Mouse (Mus musculus): ENCODE data around the gene Prkn. TPM values are rescaled to one million over a fixed set of nuclear protein-coding genes. Genes with fewer than 3 reads are reported as not detected.

Gene Prkn
- polyA plus RNA-seq, 1 experiment from 2014 or later: 2.1 TPM

GRCm38 (mm10) chr17:12029362-12029761 is 1189.2 kb downstream of the Prkn start:
- no peak overlapping the region for H3K27ac ChIP-seq

GRCm38 (mm10) chr17:12029921-12030461 is 1189.8 kb downstream of the Prkn start:
- peaks cover 28% of the 10 kb centered on the region for H3K4me1 ChIP-seq
- 0 out of 2 replicates have a peak overlapping the region, but pooled peaks have one; percentile 5 for H3K4me3 ChIP-seq
- peak overlapping the region; percentile 39 for H3K4me2 ChIP-seq (replicated peaks)
- H3K27me3 ChIP-seq: peaks cover 19% of the 10 kb centered on the region; the same call in 1 of the 2 replicates
- no peaks in the 10 kb centered on the region for H3K9me3 ChIP-seq
- no peak overlapping the region for H3K27ac ChIP-seq
- 5% methylated on average over 14 of the region's 14 CpGs for WGBS
- no peak overlapping the region for H3K9ac ChIP-seq
- H3K36me3 ChIP-seq: no peaks in the 10 kb centered on the region
- no peak; the same call in 1 of the 2 replicates for ATAC-seq (ENCODE audit: low FRiP score, low read depth)

More at GRCm38 (mm10) chr17:12029362-12029761, 1189.2 kb downstream of the Prkn start:
- Histone ChIP-seq H3K36me3 (no peaks in the 10 kb centered on the region), H3K27me3 (peaks cover 19% of the 10 kb centered on the region; the same call in 1 of the 2 replicates), H3K4me3 (no peak overlapping the region), H3K4me1 (peaks cover 28% of the 10 kb centered on the region), H3K9ac (no peak overlapping the region), H3K9me3 (no peaks in the 10 kb centered on the region), H3K4me2 (replicated peaks) (no peak overlapping the region)
- WGBS: 69% methylated on average over 5 of the region's 5 CpGs
- no peak for ATAC-seq (ENCODE audit: low FRiP score, low read depth)

GRCm38 (mm10) chr17:12030556-12031160 is 1190.5 kb downstream of the Prkn start:
- 0 out of 2 replicates have a peak overlapping the region, but pooled peaks have one; percentile 5 for H3K4me3 ChIP-seq
- H3K4me1 ChIP-seq: peaks cover 28% of the 10 kb centered on the region
- no peak overlapping the region for H3K9ac ChIP-seq
- H3K27ac ChIP-seq: no peak overlapping the region
- no peak for ATAC-seq (ENCODE audit: low FRiP score, low read depth)
- WGBS: 8% methylated on average over 11 of the region's 11 CpGs
- no peaks in the 10 kb centered on the region for H3K9me3 ChIP-seq
- H3K36me3 ChIP-seq: no peaks in the 10 kb centered on the region
- H3K27me3 ChIP-seq: peaks cover 23% of the 10 kb centered on the region
- peak overlapping the region; percentile 39 for H3K4me2 ChIP-seq (replicated peaks)

GRCm38 (mm10) chr17:12031203-12031942 is 1191.2 kb downstream of the Prkn start:
- Histone ChIP-seq H3K4me1 (peaks cover 28% of the 10 kb centered on the region), H3K27me3 (peaks cover 23% of the 10 kb centered on the region), H3K9me3 (no peaks in the 10 kb centered on the region), H3K4me3 (no peak overlapping the region), H3K27ac (no peak overlapping the region), H3K4me2 (replicated peaks) (peak overlapping the region; percentile 39), H3K36me3 (no peaks in the 10 kb centered on the region), H3K9ac (no peak overlapping the region)
- WGBS: 3% methylated on average over 10 of the region's 10 CpGs
- peak; percentile 20; the same call in 1 of the 2 replicates for ATAC-seq (ENCODE audit: low FRiP score, low read depth)

GRCm38 (mm10) chr17:12032014-12032791 is 1192.0 kb downstream of the Prkn start:
- Histone ChIP-seq H3K4me2 (replicated peaks) (no peak overlapping the region), H3K4me3 (no peak overlapping the region), H3K9me3 (no peaks in the 10 kb centered on the region), H3K4me1 (peaks cover 28% of the 10 kb centered on the region), H3K27me3 (peaks cover 23% of the 10 kb centered on the region), H3K27ac (no peak overlapping the region), H3K9ac (no peak overlapping the region), H3K36me3 (no peaks in the 10 kb centered on the region)
- WGBS: 62% methylated on average over 10 of the region's 10 CpGs
- ATAC-seq (ENCODE audit: low FRiP score, low read depth): no peak

- 48% methylated on average over 5 of the region's 5 CpGs for WGBS
Observed at GRCm38 (mm10) chr17:12035386-12035785, 1195.2 kb downstream of the Prkn start.

GRCm38 (mm10) chr17:12036205-12036604 is 1196.0 kb downstream of the Prkn start:
- no peak overlapping the region for H3K9ac ChIP-seq
- H3K4me1 ChIP-seq: peaks cover 8% of the 10 kb centered on the region
- ATAC-seq (ENCODE audit: low FRiP score, low read depth): no peak
- H3K4me3 ChIP-seq: no peak overlapping the region
- no peaks in the 10 kb centered on the region for H3K36me3 ChIP-seq
- no peaks in the 10 kb centered on the region for H3K9me3 ChIP-seq
- WGBS: 43% methylated on average over 6 of the region's 6 CpGs
- H3K27me3 ChIP-seq: peaks cover 9% of the 10 kb centered on the region
- no peak overlapping the region for H3K4me2 ChIP-seq (replicated peaks)
- H3K27ac ChIP-seq: no peak overlapping the region

More at GRCm38 (mm10) chr17:12035386-12035785, 1195.2 kb downstream of the Prkn start:
- Histone ChIP-seq H3K9me3 (no peaks in the 10 kb centered on the region), H3K9ac (no peak overlapping the region), H3K27ac (no peak overlapping the region), H3K4me2 (replicated peaks) (no peak overlapping the region), H3K4me1 (peaks cover 15% of the 10 kb centered on the region), H3K4me3 (no peak overlapping the region), H3K36me3 (no peaks in the 10 kb centered on the region), H3K27me3 (peaks cover 9% of the 10 kb centered on the region)
- ATAC-seq (ENCODE audit: low FRiP score, low read depth): no peak

GRCm38 (mm10) chr17:12037065-12037464 is 1196.9 kb downstream of the Prkn start:
- no peak for ATAC-seq (ENCODE audit: low FRiP score, low read depth)
- no peaks in the 10 kb centered on the region for H3K9me3 ChIP-seq
- H3K27ac ChIP-seq: no peak overlapping the region
- no peak overlapping the region for H3K4me3 ChIP-seq
- no peaks in the 10 kb centered on the region for H3K36me3 ChIP-seq
- H3K27me3 ChIP-seq: peaks cover 9% of the 10 kb centered on the region
- WGBS: 80% methylated on average over 5 of the region's 5 CpGs
- H3K4me2 ChIP-seq (replicated peaks): no peak overlapping the region
- no peak overlapping the region for H3K9ac ChIP-seq
- H3K4me1 ChIP-seq: no peaks in the 10 kb centered on the region; the same call in 1 of the 2 replicates

GRCm38 (mm10) chr17:12037574-12037973 is 1197.4 kb downstream of the Prkn start:
- H3K36me3 ChIP-seq: no peaks in the 10 kb centered on the region
- no peak overlapping the region for H3K4me2 ChIP-seq (replicated peaks)
- H3K27me3 ChIP-seq: peaks cover 5% of the 10 kb centered on the region
- no peak overlapping the region for H3K4me3 ChIP-seq
- WGBS: 85% methylated on average over 2 of the region's 2 CpGs
- no peak for ATAC-seq (ENCODE audit: low FRiP score, low read depth)
- H3K27ac ChIP-seq: no peak overlapping the region
- no peak overlapping the region for H3K9ac ChIP-seq
- H3K4me1 ChIP-seq: no peaks in the 10 kb centered on the region
- H3K9me3 ChIP-seq: no peaks in the 10 kb centered on the region

GRCm38 (mm10) chr17:12038499-12038898 is 1198.3 kb downstream of the Prkn start:
- no peak for ATAC-seq (ENCODE audit: low FRiP score, low read depth)
- Histone ChIP-seq H3K36me3 (no peaks in the 10 kb centered on the region), H3K27ac (no peak overlapping the region), H3K9ac (no peak overlapping the region), H3K9me3 (no peaks in the 10 kb centered on the region), H3K27me3 (peaks cover 6% of the 10 kb centered on the region), H3K4me3 (no peak overlapping the region), H3K4me1 (no peaks in the 10 kb centered on the region), H3K4me2 (replicated peaks) (no peak overlapping the region)
- WGBS: 73% methylated on average over 6 of the region's 6 CpGs

GRCm38 (mm10) chr17:12039188-12039587 is 1199.0 kb downstream of the Prkn start:
- 1% methylated on average over 9 of the region's 9 CpGs for WGBS
- H3K4me3 ChIP-seq: no peak overlapping the region

More at GRCm38 (mm10) chr17:12039188-12039587, 1199.0 kb downstream of the Prkn start:
- ATAC-seq (ENCODE audit: low FRiP score, low read depth): peak; percentile 57; the same call in 1 of the 2 replicates
- Histone ChIP-seq H3K27me3 (peaks cover 11% of the 10 kb centered on the region), H3K9ac (no peak overlapping the region), H3K4me1 (no peaks in the 10 kb centered on the region), H3K9me3 (no peaks in the 10 kb centered on the region), H3K4me2 (replicated peaks) (peak overlapping the region; percentile 17; the same call in 1 of the 2 replicates), H3K36me3 (no peaks in the 10 kb centered on the region), H3K27ac (no peak overlapping the region)
